Mouse (Mus musculus) liver, embryonic 16.5 days (tissue): Measurements from ENCODE around the gene Cd300e. TPM values are rescaled to one million over a fixed set of nuclear protein-coding genes. Genes with fewer than 3 reads are reported as not detected.

Source experiments
- ATAC-seq: fragments of 200-750 bp; cut with Nextera tagmentation; 2 replicates; pipeline ENCODE4 v1.8.0; 2017; ENCODE audit warnings: low read depth, mild to moderate bottlenecking, moderate number of reproducible peaks, moderate library complexity
- H3K27ac ChIP-seq: fragments of 300-500 bp; sonication (generic); 2 replicates; pipeline ENCODE4 v1.5.1; 2014; ENCODE audit warnings: mild to moderate bottlenecking, low read length
- H3K27me3 ChIP-seq: fragments of 300-500 bp; sonication (generic); 2 replicates; pipeline ENCODE4 v1.6.1; 2014; ENCODE audit warnings: low read depth, low read length, mixed read lengths; ENCODE audit not compliant: control insufficient read depth, insufficient read depth
- H3K36me3 ChIP-seq: fragments of 300-500 bp; sonication (generic); 2 replicates; pipeline ENCODE4 v1.6.1; 2014; ENCODE audit warnings: mild to moderate bottlenecking; ENCODE audit not compliant: control insufficient read depth, insufficient read depth
- H3K4me1 ChIP-seq: fragments of 300-500 bp; sonication (generic); 2 replicates; pipeline ENCODE4 v1.6.1; 2014; ENCODE audit warnings: low read depth, low read length, mixed read lengths; ENCODE audit not compliant: control insufficient read depth
- H3K4me2 ChIP-seq: fragments of 300-500 bp; sonication (generic); 2 replicates; pipeline ENCODE4 v1.6.1; 2014; ENCODE audit warnings: low read depth, low read length, mixed read lengths
- H3K4me3 ChIP-seq: fragments of 300-500 bp; sonication (generic); 2 replicates; pipeline ENCODE4 v1.5.1; 2014; ENCODE audit warnings: low read depth, mild to moderate bottlenecking, low read length
- H3K9ac ChIP-seq: fragments of 300-500 bp; sonication (generic); 2 replicates; pipeline ENCODE4 v1.6.1; 2014; ENCODE audit warnings: low read depth, low read length
- H3K9me3 ChIP-seq: fragments of 300-500 bp; sonication (generic); replicated peaks from 2 replicates; pipeline ENCODE4 v1.6.1; 2016; ENCODE audit warnings: low read length; ENCODE audit not compliant: control insufficient read depth
- WGBS: fragments of 180-500 bp; shearing (Covaris S2); extraction: QIAGEN DNeasy Blood & Tissue Kit; methylation state at CpG from one replicate; pipeline ENCODE4 v1.1.7; 2014; ENCODE audit not compliant: insufficient replicate concordance; 5-methylcytosine and 5-hydroxymethylcytosine counted together
- polyA plus RNA-seq: library from polyadenylated mRNA; unstranded; fragments of >200 nt; fragmentation: Nextera tagmentation; extraction: Ambion mirVana; gene quantifications from 2 replicates; pipeline ENCODE4 v1.2.1, GENCODE M21; 2015

Cd300e gene
- polyA plus RNA-seq, 1 experiment from 2014 or later = 0.79 TPM

DNA sequence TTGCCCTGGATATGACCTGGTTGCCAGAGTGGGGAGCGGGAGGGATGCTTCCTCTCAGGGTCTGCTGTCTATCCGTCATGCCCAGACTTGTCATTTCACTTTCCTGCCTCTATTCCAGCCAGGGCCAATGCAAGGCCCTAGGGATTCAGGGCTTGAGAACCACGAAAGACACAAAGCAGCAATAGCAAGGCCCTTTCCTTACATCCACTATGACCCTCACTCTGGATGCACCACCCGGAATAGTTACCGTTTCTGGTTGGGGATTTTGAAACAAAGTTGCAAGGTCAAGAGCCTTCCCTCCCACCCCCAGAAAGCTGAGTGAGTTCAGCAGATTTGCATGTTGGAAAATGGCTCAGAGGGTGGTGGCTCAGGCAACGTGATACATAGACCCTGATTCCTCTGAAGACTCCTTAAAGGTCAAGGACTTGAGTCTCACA, 39.7 kb upstream of the Cd300e start:
- H3K9me3 ChIP-seq = no peaks in the 10 kb centered on the region
- H3K36me3 ChIP-seq = no peaks in the 10 kb centered on the region
- H3K4me2 ChIP-seq = no peak overlapping the region
- no peak overlapping the region for H3K9ac ChIP-seq
- H3K27ac ChIP-seq = no peak overlapping the region
- H3K27me3 ChIP-seq = no peaks in the 10 kb centered on the region
- WGBS = 48% methylated on average over 6 of the region's 6 CpGs
- ATAC-seq = no peak
- H3K4me3 ChIP-seq = no peak overlapping the region
- H3K4me1 ChIP-seq = no peaks in the 10 kb centered on the region

- Histone ChIP-seq H3K4me2 (no peak overlapping the region), H3K27me3 (no peaks in the 10 kb centered on the region), H3K9ac (no peak overlapping the region), H3K4me1 (no peaks in the 10 kb centered on the region), H3K9me3 (no peaks in the 10 kb centered on the region), H3K4me3 (no peak overlapping the region), H3K27ac (no peak overlapping the region), H3K36me3 (no peaks in the 10 kb centered on the region)
- 66% methylated on average over 7 of the region's 7 CpGs for WGBS
- no peak for ATAC-seq
These were observed 38.8 kb upstream of the Cd300e start for GRCm38 (mm10) chr11:115100741-115101140.

DNA sequence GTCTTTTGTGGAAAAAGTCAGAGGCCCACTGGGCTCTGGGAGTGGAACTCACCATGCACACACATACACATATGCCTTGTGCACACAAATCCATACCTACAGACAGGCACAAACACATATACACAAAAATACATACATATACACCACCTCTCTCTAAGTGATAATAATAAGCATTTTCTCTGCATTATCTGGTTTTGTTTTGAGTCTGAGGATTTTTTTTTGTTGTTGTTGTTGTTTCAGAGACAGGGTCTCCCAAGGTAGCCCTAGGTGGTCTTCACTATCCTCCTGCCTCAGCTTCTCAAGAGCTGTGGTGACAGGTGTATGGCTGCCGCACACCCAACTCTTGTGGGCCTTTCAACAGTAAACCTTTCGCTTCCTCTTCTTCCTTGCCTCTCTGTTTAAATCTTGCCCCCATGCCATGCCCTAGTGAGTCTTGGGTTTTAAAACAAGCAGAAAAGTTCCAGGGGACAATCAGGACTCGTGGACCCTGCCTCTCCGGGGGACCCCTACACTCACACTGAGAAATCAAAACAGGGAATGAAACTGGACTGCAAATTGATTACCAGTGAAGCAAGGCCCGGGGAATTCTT, 38.1 kb upstream of the Cd300e start:
- no peak for ATAC-seq
- Histone ChIP-seq H3K4me1 (no peaks in the 10 kb centered on the region), H3K36me3 (no peaks in the 10 kb centered on the region), H3K27me3 (no peaks in the 10 kb centered on the region), H3K9ac (no peak overlapping the region), H3K27ac (no peak overlapping the region), H3K9me3 (no peaks in the 10 kb centered on the region), H3K4me2 (no peak overlapping the region), H3K4me3 (no peak overlapping the region)
- 49% methylated on average over 5 of the region's 5 CpGs for WGBS

- Histone ChIP-seq H3K4me2 (no peak overlapping the region), H3K4me3 (no peak overlapping the region), H3K9ac (no peak overlapping the region), H3K4me1 (no peaks in the 10 kb centered on the region), H3K9me3 (no peaks in the 10 kb centered on the region), H3K27ac (no peak overlapping the region), H3K27me3 (no peaks in the 10 kb centered on the region), H3K36me3 (no peaks in the 10 kb centered on the region)
- 53% methylated on average over 16 of the region's 16 CpGs for WGBS
- ATAC-seq = no peak
These were observed 37.4 kb upstream of the Cd300e start for GRCm38 (mm10) chr11:115099241-115099840.

DNA sequence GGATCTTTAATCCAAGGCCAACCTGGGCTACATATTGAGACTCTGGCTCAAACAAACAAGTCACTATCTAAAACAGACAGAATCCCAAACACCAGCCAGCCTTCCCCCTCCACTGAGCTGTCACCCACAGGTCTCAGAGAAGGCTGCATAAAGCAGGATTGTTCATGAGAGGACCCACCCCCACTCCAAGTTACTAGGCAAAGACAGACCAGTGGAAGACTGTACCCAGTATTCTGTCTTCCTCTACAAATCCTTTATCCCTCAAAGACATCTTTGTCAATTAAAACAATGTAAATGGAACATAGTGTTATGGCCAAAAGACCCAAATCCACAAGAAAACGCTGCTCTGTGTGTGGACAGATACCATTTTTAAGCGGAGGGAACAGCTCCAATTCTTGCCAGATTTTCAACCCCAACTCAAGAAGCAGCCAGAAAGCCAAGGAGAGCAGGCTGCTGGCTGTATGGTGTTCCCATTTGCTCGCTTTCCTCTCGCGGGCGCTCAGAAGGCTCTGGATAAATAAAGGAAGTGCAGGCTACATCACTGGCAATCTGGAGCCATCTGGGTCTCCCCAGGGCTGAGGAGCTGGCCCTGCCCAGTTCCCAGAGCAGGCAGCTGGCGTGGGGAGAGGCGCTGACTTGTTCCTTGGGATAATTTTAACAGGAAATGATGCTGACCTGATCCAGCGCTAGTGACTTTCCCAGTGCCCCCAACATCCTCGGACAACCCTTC, 36.4 kb upstream of the Cd300e start:
- H3K36me3 ChIP-seq = no peaks in the 10 kb centered on the region
- no peak for ATAC-seq
- H3K9me3 ChIP-seq = peaks cover 2% of the 10 kb centered on the region; the same call in 1 of the 2 replicates
- H3K4me3 ChIP-seq = no peak overlapping the region
- H3K9ac ChIP-seq = no peak overlapping the region
- no peak overlapping the region for H3K4me2 ChIP-seq
- no peak overlapping the region for H3K27ac ChIP-seq
- 37% methylated on average over 10 of the region's 10 CpGs for WGBS
- H3K4me1 ChIP-seq = no peaks in the 10 kb centered on the region
- H3K27me3 ChIP-seq = no peaks in the 10 kb centered on the region

- WGBS = 11% methylated on average over 4 of the region's 4 CpGs
- H3K9me3 ChIP-seq = peaks cover 2% of the 10 kb centered on the region; the same call in 1 of the 2 replicates
- H3K9ac ChIP-seq = no peak overlapping the region
- ATAC-seq = no peak
- no peaks in the 10 kb centered on the region for H3K4me1 ChIP-seq
- no peak overlapping the region for H3K27ac ChIP-seq
- peaks cover 15% of the 10 kb centered on the region for H3K27me3 ChIP-seq
- no peak overlapping the region for H3K4me3 ChIP-seq
- no peaks in the 10 kb centered on the region for H3K36me3 ChIP-seq
- H3K4me2 ChIP-seq = no peak overlapping the region
These were observed 30.2 kb upstream of the Cd300e start for GRCm38 (mm10) chr11:115092140-115092539.

DNA sequence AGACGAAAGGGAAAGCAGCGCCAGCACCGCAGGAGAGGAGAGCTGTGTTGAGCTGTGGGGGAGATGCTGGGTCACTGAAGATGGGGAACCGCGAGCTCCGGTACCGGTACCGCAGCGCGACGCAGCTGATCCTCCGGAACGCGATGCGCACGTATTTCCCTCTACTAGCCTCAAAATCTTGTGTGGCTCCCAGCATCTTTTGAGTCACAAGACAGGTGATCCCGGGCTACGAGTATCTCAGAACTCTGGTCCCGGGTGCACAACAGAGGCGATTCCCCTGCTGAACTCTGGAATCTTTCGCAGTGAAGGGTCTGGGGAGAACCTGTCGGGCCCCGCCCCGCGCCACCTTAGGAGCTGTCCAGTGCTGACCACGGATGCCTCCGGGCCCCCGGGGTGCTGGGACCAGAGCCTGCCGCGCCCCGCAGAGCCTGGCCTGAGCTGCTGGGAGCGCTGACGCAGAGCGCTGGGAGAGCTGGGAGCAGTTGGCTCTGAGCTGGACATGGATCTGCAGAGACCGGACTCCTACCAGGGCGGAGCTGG, 29.5 kb upstream of the Cd300e start, which contains the start of gene Rab37:
Gene Rab37 (plus strand): TSS at position 70 of the 540 bp plus-strand sequence.
- no peak within 1 kb of the TSS for H3K4me2 ChIP-seq
- H3K4me1 ChIP-seq = no peaks in the 10 kb centered on the region
- 3% methylated on average over 36 of the region's 36 CpGs for WGBS
- H3K27me3 ChIP-seq = peaks cover 15% of the 10 kb centered on the region
- no peak within 1 kb of the TSS for H3K27ac ChIP-seq
- H3K4me3 ChIP-seq = no peak within 1 kb of the TSS
- H3K36me3 ChIP-seq = no peaks in the 10 kb centered on the region
- no peak within 1 kb of the TSS for H3K9ac ChIP-seq
- H3K9me3 ChIP-seq = peaks cover 2% of the 10 kb centered on the region; the same call in 1 of the 2 replicates
- no peak for ATAC-seq

DNA sequence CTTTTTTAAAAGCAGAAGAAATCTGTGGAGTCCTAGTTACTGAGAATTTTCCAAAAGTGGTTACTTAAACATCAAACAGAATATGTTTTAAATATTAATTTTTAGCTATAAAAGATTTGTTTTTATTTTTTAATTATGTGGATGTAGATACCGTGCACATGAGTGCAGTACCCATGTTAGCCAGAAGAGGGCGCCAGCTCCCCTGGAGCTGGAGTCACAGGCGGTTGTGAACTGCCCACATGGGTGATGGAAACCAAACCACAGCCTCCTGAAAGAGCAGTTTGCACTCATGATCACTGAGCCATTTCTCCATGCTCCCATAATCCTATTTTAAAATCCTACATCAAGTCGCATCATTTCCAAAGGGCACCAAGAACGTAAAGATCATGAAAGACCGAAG, 27.9 kb upstream of the Cd300e start:
- WGBS = 63% methylated on average over 6 of the region's 6 CpGs
- no peak overlapping the region for H3K9ac ChIP-seq
- no peak for ATAC-seq

GRCm38 (mm10) chr11:115086213-115086612, 24.2 kb upstream of the Cd300e start:
- no peak overlapping the region for H3K27ac ChIP-seq
- H3K4me1 ChIP-seq = no peaks in the 10 kb centered on the region
- no peak overlapping the region for H3K9ac ChIP-seq
- no peaks in the 10 kb centered on the region for H3K36me3 ChIP-seq
- no peak for ATAC-seq
- 38% methylated on average over 7 of the region's 7 CpGs for WGBS
- peaks cover 5% of the 10 kb centered on the region for H3K27me3 ChIP-seq
- H3K4me2 ChIP-seq = no peak overlapping the region
- H3K4me3 ChIP-seq = no peak overlapping the region
- H3K9me3 ChIP-seq = no peaks in the 10 kb centered on the region

More for the DNA sequence above, 27.9 kb upstream of the Cd300e start:
- H3K4me3 ChIP-seq = no peak overlapping the region
- no peak overlapping the region for H3K27ac ChIP-seq
- H3K4me2 ChIP-seq = no peak overlapping the region
- H3K9me3 ChIP-seq = peaks cover 2% of the 10 kb centered on the region; the same call in 1 of the 2 replicates
- H3K4me1 ChIP-seq = no peaks in the 10 kb centered on the region
- H3K36me3 ChIP-seq = no peaks in the 10 kb centered on the region
- H3K27me3 ChIP-seq = peaks cover 15% of the 10 kb centered on the region
